Mouse (Mus musculus) megakaryocyte, embryonic 14.5 days (primary cell): ENCODE data around the gene Nudt13.

ENCODE experiments used
- FLI1 ChIP-seq: IDR thresholded peaks from 2 replicates; pipeline ENCODE4 v1.6.1; 2012; ENCODE audit warnings: low read length, inconsistent platforms, mixed read lengths
- GATA1 ChIP-seq: IDR thresholded peaks from 3 replicates; pipeline ENCODE4 v1.6.1; 2012; ENCODE audit warnings: mixed read lengths, low read length, inconsistent platforms, borderline replicate concordance

DNA sequence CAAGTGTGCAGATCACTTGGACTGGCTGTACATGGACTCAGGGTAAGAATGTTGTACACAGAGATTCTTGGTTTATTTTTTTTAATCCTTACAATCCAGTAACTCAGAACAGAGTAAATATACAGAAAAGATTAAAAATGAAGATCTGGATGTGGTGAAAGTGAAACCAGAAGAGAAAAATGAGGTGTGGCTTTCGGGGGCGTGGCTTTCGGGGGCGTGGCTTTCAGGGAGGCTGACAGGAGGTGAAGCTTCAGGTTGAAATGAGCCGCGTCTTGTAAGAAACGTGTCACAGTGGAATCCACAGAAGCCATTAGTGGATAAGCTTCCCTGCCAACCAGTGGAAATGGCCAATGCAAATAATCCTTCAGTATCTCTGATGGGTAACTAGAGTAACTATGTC is 46.4 kb downstream of the Nudt13 start:
- TF ChIP-seq GATA1 (no peak), FLI1 (no peak)
